Mouse (Mus musculus): ENCODE data around the gene Dhrs3.

Dhrs3 gene

DNA sequence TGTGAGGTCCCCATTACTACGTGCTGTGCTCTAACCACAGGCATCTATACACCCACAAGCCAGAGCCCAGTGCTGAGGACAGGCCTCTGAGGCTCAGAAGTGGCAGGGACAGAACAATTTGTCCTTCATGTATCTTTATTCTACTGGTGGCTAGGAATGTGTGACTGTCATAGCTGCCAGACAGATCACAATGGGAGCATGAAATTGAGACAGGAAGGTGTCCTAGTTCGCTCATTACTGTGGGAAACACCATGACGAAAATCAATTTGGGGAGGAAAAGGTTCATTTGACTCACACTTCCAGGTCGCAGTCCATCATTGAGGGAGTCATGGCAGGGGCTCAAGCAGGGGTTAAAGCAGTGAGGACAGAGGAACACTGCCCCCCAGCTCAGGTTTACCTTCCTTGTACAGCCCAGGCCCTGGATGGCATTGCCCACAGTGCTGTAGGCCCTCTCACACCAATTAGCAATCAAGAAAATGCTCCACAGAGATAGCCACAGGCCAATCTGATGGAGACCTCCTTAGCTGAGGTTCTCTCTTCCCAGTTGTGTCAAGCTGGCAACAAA, 47.3 kb downstream of the Dhrs3 start:
- peak; percentile 79 for DNase-seq (ENCODE audit: inconsistent ontology term)

DNA sequence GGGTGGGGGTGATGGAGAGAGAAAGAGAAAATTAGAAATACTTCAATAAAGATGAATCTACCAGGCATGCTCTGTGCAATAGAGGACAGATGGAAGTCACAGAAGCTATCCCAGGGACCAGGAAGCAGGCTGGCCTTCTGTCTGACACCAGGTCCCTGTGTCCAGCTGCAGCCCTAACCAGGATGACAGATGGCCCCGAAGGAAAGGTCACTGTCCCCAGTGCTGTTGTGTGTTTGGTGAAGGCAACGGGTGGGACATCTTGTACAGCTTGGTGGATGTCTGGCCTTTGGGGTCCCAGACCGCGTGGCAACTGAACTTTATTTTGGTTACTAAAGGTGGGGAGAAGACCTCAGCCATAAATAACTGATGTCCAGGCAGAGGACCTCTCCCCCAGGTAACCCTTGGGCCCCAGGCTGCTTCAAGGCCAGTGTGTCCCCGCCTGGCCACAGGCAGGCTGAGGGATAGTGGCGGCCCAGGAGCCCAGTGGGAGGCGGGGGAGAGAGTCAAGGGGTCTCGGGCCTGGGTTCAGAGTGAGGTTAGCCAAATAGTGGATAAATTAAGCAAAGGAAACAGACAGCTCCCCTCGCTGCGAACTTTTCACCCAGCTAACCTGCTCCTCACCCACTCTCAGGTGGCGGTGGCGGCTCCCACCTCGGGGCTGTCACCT, 48.3 kb downstream of the Dhrs3 start:
- DNase-seq (ENCODE audit: inconsistent ontology term): no peak

- no peak for DNase-seq (ENCODE audit: inconsistent ontology term)
Observed at GRCm38 (mm10) chr4:144942433-144942832, 49.8 kb downstream of the Dhrs3 start.

DNA sequence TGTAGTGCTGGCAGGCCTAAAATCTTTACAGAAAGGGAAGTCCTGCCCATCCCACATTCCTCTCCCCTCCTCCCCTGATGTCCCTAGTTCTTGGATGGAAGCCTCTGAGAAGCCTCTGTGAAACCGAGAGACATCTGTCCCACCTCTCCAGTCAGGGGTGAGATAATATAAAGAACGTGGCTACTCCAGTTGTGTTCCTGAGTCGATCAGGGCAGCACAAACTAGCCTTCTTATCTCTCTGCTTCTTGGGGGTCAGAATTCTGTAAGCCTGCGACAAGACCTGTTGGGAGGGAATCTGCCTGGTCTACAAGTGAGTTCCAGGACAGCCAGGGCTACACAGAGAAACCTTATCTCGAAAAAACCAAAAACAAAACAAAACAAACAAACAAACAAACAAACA, 50.6 kb downstream of the Dhrs3 start:
- no peak for DNase-seq (ENCODE audit: inconsistent ontology term)

GRCm38 (mm10) chr4:144947738-144948390, 55.2 kb downstream of the Dhrs3 start:
- DNase-seq (ENCODE audit: inconsistent ontology term): no peak

- peak; percentile 99 for DNase-seq (ENCODE audit: inconsistent ontology term)
Observed at GRCm38 (mm10) chr4:144949441-144950326, 57.1 kb downstream of the Dhrs3 start.

DNA sequence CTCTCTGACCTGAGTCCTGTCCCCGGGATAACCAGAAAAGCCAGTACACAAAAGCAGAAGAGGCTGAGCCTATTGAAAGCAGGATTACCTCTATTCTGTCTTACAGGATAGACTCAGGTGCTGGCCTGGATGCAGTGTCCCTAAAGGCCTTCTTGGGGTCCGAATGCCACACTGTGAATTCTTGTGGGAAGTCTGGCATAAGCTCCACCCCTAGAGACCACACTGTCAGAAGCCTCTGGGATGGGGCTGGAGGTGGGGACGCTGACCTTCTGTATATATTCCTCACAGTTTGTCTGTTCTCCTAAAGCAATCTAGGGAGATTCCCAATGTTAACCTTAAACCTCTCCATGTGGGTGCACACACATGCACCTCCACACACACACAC, 57.7 kb downstream of the Dhrs3 start:
- DNase-seq (ENCODE audit: inconsistent ontology term): no peak

GRCm38 (mm10) chr4:144950883-144951282, 58.3 kb downstream of the Dhrs3 start:
- DNase-seq (ENCODE audit: inconsistent ontology term): no peak

GRCm38 (mm10) chr4:144951859-144952258, 59.2 kb downstream of the Dhrs3 start:
- peak; percentile 83 for DNase-seq (ENCODE audit: inconsistent ontology term)

DNA sequence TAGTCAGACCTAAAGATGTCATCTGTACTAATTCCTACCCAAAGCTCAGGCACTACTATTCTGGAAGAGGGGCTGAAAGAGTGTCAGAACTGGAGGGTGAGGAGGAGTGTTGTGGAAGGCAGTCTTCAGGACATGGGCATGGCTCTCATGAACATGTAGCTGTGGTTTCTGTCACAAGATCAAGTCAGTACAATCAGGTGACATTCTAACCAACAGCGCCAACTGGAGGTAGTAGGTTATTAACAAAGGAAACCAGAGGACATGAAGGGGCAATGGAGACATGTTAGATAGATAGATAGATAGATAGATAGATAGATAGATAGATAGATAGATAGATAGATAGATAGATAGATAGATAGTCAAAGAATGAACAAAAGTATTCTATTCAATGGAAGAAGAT, 60.8 kb downstream of the Dhrs3 start:
- no peak for DNase-seq (ENCODE audit: inconsistent ontology term)

DNA sequence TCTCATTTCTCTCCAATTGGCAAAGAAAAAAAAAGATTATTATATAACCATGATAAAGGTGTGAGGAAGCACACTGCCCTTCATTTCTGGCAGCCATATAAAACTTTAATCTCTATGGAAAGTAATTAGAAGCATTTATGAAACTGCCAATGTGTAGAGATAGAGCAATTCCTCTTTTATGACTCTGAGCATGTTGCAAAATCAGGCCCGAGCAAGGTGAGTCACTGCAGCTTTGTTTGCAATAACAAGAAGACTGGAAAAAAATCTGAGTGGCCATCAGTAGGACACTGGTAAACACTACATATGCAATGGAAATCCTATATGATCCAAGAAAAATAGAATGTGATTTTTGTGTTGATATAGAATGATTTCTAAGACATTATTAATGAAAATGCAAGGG, 63.2 kb downstream of the Dhrs3 start:
- DNase-seq (ENCODE audit: inconsistent ontology term): peak; percentile 41

DNA sequence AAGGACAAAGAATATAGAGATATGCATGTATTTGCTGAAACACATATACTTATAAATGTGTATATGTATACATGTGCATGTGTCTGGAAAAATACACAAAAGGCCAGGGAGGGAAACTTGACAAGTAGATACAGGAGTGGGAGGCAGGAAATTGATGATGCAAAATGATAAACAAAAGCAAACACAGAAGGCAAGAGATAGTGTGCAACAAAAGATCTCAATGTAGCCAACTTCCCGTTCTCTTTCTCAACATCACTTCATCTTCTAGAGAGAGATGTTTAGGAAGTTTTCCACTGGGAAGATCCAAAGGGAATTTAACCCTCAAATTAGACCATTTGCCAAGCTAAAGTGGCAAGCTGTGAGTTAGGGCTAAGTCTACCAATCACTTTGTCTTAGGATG, 63.7 kb downstream of the Dhrs3 start:
- no peak for DNase-seq (ENCODE audit: inconsistent ontology term)

DNA sequence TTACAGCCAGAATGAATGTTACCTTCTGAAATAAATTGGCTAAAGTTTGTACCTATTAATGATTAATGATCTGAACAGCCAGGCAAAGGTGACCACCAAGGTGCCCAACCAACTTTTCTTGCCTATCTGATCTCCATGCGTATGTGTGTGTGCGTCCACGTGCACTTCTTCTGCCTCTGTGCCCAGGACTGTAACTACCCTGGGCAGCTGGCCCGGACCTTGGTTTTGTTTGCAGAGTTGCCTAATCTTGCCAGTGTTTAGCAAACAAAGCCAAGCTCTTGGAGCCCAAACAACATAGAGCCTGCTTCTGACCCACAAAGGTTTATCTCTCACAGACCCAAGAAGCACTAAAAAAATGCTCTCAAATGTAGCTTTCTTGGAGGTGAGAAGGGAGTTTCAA, 64.6 kb downstream of the Dhrs3 start:
- peak; percentile 68 for DNase-seq (ENCODE audit: inconsistent ontology term)

DNA sequence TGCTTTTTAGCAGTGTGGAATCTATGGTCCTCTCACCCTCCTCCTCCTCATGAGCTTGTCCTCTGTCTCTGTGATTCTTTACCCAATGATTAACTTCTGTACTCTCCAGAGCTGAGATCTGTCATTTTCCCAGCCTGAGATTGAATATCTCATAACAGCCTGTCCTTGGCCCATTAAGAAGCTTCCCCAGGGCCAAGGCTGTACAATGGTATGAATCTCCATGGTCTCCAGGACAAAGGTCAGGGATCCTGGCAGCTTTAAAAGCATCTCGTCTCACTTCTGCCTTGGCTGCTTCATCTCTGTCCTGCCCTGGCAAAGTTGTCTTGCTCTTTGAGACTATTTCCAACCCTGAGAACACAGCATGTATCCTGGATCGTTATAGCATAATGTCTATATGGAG, 65.1 kb downstream of the Dhrs3 start:
- DNase-seq (ENCODE audit: inconsistent ontology term): no peak

- DNase-seq (ENCODE audit: inconsistent ontology term): no peak
Observed at GRCm38 (mm10) chr4:144960188-144960904, 67.7 kb downstream of the Dhrs3 start.

DNA sequence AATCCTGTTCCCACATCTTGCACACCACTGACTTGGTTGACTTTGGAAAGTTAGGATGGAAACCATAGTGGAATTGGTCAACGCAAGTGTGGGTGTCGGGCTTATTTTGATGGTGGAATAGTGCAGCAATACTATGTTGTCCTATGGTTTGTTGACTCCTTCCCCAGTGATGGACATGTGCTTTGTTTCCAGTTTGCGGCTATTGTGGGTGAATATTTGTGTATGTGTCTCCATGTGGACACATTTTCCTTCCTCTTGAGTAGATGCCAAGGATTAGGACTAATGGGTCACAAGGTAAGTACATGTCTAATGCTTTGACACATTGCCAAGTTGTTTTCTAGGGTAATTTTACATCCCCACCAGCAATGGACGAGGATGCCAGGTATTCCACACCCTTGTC, 68.6 kb downstream of the Dhrs3 start:
- DNase-seq (ENCODE audit: inconsistent ontology term): no peak

GRCm38 (mm10) chr4:144961696-144962095, 69.1 kb downstream of the Dhrs3 start:
- no peak for DNase-seq (ENCODE audit: inconsistent ontology term)

DNA sequence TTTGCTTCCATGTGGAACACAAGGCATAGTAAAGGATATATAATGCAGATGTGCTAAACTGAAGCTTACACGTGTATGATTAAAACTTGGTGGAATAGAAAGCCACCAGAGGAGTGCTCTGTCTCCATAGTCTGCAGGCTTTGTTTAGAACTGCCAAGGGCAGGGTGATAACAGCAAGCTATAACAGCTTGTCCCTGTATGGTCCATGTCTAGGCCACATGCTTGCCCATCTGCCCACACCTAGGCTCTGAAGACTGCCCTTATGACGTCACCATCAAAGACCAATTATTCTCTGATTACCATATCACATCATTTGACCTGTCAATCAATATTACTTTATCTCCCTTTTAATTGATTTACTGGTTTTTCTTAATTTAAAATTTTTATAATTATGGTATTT, 72.6 kb downstream of the Dhrs3 start:
- DNase-seq (ENCODE audit: inconsistent ontology term): no peak

DNA sequence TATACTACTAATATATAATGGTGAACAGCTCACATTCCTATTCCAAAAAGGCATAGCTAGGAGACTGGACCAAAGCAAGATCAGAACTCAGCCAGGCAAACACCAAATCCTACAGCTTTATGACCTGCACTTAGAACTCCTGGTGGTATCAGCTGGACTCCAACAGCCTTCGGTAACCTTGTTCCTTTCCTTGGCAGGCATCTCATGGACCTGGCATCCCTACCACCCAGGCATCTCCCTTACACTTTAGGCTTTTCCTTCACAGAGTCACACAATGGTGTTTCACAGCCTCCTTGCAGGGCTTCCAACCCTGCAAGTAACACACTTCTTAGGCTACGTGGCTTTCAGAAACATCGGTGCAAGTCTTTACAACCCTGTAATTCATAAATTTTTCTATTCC, 75.7 kb downstream of the Dhrs3 start:
- DNase-seq (ENCODE audit: inconsistent ontology term): no peak

DNA sequence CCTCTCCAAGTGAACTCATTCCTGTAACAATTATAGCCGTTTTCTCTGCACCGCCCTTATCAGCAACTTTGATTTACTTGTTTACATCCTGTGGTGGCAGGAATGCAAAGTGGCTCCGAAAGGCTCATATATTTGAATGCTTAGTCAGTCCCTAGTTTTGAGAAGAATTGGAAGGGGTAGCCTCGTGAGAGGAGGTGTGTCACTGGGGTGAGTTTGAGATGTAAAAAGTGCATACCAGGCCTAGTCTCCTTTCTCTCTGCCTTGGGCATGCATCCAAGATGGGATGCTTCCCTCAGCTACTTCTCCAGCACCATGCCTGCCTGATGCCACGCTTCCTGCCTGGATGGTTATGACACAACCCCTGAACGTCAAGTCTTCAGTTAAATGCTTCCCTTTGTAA, 76.4 kb downstream of the Dhrs3 start:
- DNase-seq (ENCODE audit: inconsistent ontology term): peak; percentile 73

DNA sequence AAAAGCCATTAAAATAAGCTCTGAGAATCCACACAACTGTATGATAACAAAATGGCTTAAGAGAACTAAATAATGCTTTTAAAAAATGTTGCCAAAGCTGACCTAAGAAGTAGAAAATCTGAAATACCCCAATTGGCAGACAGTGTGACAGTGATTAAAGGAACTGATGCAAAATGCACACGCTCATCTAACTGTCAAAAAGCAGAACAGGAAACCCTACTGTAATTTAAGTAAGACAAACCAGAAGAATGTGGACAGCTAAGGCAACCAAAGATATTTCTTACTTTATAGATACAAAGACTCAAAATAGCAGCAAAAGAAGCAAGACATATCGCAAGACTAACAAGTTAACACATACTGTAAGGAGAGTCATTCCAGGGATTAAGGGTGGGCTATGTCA, 78.4 kb downstream of the Dhrs3 start:
- DNase-seq (ENCODE audit: inconsistent ontology term): no peak
